Mouse (Mus musculus) intestine, postnatal 0 days (tissue): ENCODE measurements at regions not wholly inside any gene's neighbourhood (a gene's known extent, or its start where the extent isn't known, plus 50 kb on each side); places are given as distances from the start of the nearest gene placed in this dataset.

Source experiments
- ATAC-seq: fragments of 200-750 bp; cut with Nextera tagmentation; 2 replicates; pipeline ENCODE4 v1.8.0; 2017; ENCODE audit warnings: mild to moderate bottlenecking, moderate TSS enrichment, moderate library complexity
- H3K27ac ChIP-seq: fragments of 300-500 bp; sonication (generic); 2 replicates; pipeline ENCODE4 v1.5.1; 2014; ENCODE audit warnings: mild to moderate bottlenecking, low read depth, low read length, moderate library complexity
- H3K27me3 ChIP-seq: fragments of 300-500 bp; sonication (generic); replicated peaks from 2 replicates; pipeline ENCODE4 v1.6.1; 2014; ENCODE audit warnings: low read length, mixed read lengths; ENCODE audit not compliant: control insufficient read depth, insufficient read depth
- H3K36me3 ChIP-seq: fragments of 300-500 bp; sonication (generic); 2 replicates; pipeline ENCODE4 v1.6.1; 2014; ENCODE audit warnings: mild to moderate bottlenecking, moderate library complexity; ENCODE audit not compliant: control insufficient read depth, insufficient read depth
- H3K4me1 ChIP-seq: fragments of 300-500 bp; sonication (generic); replicated peaks from 2 replicates; pipeline ENCODE4 v1.6.1; 2014; ENCODE audit warnings: antibody characterized with exemption, low read length, mixed read lengths; ENCODE audit not compliant: control insufficient read depth, insufficient read depth
- H3K4me2 ChIP-seq: fragments of 300-500 bp; sonication (generic); replicated peaks from 2 replicates; pipeline ENCODE4 v1.6.1; 2014; ENCODE audit warnings: low read depth, mild to moderate bottlenecking, moderate library complexity
- H3K4me3 ChIP-seq: fragments of 300-500 bp; sonication (generic); 2 replicates; pipeline ENCODE4 v1.5.1; 2014; ENCODE audit warnings: low read depth, low read length
- H3K9ac ChIP-seq: fragments of 300-500 bp; sonication (generic); 2 replicates; pipeline ENCODE4 v1.6.1; 2014; ENCODE audit warnings: mild to moderate bottlenecking, low read depth, low read length
- H3K9me3 ChIP-seq: fragments of 300-500 bp; sonication (generic); 2 replicates; pipeline ENCODE4 v1.6.1; 2016; ENCODE audit warnings: mixed run types; ENCODE audit not compliant: control insufficient read depth
- CTCF ChIP-seq: sonication (generic); IDR thresholded peaks from 2 replicates; pipeline ENCODE4 v1.5.1; 2016; ENCODE audit warnings: low read depth, mild to moderate bottlenecking, control low read depth, antibody characterized with exemption, moderate library complexity
- WGBS: fragments of 180-500 bp; shearing (Covaris S2); extraction: QIAGEN DNeasy Blood & Tissue Kit; methylation state at CpG from one replicate; pipeline ENCODE4 v1.1.7; 2014; 5-methylcytosine and 5-hydroxymethylcytosine counted together

DNA sequence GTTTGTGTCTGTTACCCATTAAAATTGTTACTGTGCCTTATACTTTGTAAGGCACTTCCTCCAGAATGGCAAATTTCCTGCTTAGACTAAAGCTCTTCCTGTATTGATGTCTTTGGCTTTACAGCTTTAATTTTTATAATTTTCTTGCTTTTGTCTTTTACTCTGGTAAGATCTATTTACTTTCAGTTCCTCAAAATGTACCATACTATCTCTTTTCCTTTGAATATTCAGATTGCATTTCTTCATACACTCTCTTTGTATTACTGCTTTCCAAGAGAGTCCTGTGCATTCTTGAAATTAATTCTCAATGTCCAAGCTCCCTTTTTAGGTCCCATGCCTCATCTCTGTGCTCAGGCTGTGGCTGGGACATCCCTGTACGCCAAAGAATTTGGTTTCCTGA, 627.7 kb downstream of the Ttll7 start:
- no peak overlapping the region for H3K9ac ChIP-seq
- 86% methylated on average over 1 of the region's 1 CpGs for WGBS
- H3K27me3 ChIP-seq = no peaks in the 10 kb centered on the region
- H3K27ac ChIP-seq = no peak overlapping the region
- H3K4me2 ChIP-seq = no peak overlapping the region
- TF ChIP-seq CTCF = no peak
- H3K4me3 ChIP-seq = no peak overlapping the region
- ATAC-seq = no peak
- no peaks in the 10 kb centered on the region for H3K4me1 ChIP-seq
- no peaks in the 10 kb centered on the region for H3K36me3 ChIP-seq
- H3K9me3 ChIP-seq = no peaks in the 10 kb centered on the region
